Mouse (Mus musculus): ENCODE results near the gene Uimc1.

DNA sequence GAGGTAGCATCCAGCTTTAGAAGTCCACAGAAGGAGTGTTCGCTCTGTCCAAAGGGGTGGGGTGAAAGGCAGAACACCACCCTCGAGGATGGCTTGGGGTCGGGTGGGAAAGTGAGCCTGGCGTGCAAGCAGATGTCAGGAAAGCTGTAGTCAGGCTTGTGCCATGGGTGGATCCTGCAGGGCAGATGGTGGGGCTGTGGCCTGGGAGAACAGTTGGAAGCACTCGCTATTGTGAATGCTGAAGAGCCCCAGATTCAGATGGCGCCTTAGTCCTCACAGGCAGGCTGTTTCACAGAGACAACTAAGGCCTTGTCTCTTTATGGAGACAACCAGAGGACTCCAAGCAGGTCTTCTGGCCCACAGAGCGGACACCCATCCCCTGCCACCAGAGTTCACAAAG, 107.9 kb downstream of the Uimc1 start:
- no peak for TF ChIP-seq CTCF (IDR thresholded peaks at IDR 0.05; ENCODE audit: low read depth)
- TF ChIP-seq EP300 (IDR thresholded peaks at IDR 0.05; ENCODE audit: low read depth), result no peak
